Mouse (Mus musculus): ENCODE data around the gene Trpm1.
A peak's percentile ranks its signal among the peaks of the same experiment; 100 is the strongest.

Gene Trpm1

DNA sequence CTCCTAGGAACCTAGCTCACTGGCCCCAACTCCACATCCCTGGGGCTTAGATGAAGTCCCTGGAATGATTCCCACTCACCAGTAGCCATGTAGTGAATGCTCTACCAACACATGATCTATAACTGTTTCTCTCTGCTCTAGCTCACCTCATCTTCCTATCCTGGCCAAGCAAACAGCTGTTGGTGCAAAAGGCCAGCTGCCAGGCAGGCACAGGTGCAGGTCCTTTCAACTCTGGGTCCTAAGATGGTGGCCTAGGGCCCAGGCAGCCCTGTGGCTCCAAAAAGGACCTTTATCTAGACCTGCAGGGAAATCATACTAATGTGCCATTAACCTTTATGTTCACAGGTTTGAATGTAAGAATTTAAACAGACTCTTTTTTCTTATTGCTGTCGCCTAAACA lies 10.3 kb downstream of the Trpm1 start:
- no peak for DNase-seq (ENCODE audit: low spot score in 2 of 2)

DNA sequence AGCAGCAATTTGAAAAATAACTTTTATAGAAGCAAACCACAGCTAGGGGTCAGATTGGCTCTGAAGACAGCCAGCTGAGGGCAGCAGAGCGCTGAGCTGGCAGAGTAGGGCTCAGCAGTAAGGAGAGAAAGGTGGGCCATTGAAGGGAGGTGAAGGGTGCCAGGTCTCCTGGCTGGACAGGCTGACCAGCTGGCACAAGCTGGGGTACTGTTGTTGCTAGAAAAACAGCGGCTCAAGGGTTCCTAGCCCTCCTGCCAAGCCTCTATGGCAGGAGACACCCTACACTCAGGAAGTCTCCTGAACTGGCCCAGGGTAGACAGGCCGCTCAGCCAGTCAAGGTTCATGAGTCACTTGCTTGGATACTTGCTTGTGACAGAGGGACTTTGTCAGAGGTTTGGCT lies 11.4 kb downstream of the Trpm1 start:
- peak; percentile 67 to 75 for DNase-seq (ENCODE audit: low spot score in 2 of 2)

DNA sequence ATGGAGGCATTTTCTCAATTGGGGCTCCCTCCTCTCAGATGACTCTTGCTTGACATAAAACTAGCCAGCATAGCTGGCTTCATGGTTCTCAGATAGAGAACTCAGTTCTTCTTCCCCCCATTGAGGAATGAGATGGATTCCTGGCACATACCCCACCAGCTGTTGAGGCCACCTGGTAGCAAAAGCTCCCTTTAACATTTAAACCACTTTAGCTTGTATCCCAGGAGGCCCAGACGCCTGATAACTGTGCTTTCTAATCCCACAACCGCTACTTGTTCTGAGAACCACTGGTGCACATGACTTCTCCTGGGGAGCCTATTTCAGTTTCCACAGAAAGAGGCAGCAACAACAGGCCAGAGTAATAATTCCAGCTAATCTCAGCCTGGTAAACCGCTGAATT lies 12.4 kb downstream of the Trpm1 start:
- no peak for DNase-seq (ENCODE audit: low spot score in 2 of 2)

DNA sequence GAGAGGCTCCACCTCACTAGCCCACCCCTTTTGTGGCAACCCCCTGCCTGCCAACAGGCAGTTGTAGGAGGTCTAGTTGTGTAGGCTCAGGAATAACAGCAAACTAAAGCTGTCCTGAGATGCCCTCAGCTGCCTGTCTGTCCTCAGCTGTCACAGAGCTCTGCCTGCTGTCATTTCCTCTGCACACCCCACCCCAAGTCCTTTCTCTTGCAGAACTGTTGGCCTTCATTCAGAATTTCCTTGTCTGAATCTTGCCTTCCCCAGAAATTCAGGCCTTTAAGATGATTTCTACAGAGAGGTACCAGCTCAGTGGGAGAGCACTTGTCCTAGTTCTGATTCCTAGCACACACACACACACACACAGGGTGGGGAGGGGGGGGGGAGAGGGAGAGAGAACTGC lies 13.1 kb downstream of the Trpm1 start:
- no peak for DNase-seq (ENCODE audit: low spot score in 2 of 2)

DNA sequence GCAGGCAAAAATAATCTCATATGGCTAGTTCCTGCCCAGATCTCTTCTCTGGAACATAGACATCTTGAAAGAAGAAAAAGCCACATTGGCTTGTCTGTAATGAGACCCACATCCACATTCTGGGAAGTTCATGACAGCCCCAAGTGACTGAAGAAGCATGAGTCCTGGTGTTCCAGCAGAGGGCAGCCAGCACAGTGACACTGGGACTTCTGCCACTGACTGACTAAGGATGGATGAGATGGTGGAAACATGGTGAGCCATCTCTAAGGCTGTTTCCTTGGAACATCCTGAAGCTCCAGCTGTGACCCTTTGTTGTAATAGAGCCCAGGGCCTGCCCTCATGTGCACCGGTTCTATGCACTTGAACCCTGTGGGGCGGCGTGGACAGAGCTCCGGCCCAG lies 25.7 kb downstream of the Trpm1 start:
- no peak for DNase-seq (ENCODE audit: low spot score in 2 of 2)

DNA sequence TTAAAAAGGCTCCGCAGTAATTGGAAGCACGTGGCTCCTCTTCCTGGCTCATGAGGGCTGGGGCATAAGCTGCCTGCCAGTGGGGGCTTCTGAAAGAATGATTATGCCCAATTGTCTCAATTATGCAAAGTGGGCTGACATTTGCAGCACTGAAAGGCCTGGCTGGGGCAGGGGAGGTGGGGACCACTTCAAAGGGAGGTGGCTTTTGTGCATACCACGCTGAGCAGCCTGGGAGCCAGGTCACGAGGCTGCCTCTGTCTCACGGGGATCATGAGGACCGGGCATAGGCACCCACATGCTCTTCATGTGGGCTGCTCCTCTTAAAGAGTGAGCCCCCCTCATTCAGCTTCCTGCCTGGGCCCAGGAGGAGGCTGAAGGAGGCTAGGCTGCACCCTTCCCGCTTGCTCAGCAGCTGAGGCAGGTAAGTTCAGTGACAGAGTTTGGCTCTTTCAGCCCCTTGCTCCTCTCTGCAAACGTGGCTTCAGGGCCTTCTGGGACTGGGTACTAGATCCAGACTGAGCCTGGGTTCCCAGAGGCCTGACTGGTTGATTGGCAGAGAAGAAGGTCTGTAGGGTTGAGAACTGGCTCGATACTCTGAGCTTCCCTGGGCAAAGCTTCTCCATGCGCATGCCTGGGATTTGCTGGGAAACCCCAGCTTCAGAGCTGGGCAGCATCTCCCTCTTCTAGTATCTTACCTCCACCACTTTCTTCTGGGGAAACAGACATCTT lies 31.7 kb downstream of the Trpm1 start:
- DNase-seq (ENCODE audit: low spot score in 2 of 2): no peak

DNA sequence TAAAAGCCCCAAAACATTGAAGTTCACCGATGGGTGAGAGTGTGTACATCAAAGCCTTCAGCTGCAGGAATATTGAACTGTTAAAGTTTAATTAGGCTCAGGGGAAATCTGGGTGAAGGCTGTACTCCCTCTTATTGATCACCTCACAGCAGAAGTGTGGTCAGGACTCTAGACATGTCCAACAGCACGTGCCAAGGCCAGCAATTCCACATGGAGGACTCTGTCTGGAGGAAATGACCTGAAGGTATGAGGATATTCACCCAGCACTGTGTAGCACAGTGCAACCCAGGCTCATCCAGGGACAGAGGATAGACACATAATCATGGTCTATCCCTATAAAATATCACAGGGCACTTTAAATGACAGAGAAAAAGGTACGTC lies 32.3 kb downstream of the Trpm1 start:
- no peak for DNase-seq (ENCODE audit: low spot score in 2 of 2)

DNA sequence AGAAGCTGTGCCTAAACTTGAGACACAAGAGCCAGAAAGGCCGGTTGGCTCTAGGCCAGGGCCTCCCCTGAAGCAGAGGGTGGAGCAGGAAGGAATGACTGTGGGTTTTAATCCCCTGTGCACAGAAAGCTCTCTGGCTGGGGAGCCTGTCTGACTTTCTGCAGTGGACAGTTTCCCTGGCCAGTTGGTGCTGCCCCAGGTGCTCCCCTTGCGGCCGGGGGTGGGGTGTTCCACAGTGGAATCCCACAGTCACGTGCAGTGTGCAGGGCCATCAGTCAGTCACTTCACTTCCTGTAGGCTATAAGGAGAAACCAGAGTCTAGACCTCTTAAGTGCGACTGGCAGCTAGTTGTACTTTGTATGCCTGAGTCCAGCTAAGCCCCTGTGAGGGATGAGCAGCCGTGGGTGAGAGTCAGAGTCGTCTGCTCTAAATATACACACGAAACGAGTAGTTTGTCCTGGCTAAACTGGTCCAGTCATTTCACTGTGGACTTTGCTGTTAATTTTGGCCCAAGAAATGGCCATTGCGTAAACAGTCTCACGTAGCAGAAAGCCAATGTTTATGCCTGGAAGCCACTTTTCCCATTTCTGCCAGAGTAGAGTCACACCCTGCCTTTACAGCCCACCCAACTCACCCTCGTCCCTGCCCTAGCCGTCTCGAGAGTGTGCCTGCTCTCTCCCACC lies 38.8 kb downstream of the Trpm1 start:
- peak; percentile 33 to 45 for DNase-seq (ENCODE audit: low spot score in 2 of 2)

DNA sequence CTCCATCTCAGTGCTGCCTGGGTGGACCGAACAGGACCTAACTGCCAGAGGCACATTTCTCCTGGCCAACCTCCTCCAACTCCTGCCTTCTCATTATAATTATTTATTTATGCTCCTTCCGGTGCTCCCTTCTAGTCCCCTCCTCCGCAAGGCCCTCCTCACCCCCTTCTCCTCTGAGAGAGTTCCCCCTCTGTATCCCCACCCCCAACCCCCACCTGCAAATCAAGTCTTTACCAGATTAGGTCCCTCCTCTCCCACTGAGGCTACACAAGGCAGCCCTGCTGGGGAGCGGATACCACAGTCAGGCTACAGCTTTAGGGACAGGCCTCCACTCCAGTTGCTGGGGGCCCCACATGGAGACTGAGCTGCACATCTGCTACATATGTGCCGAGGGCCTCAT lies 39.8 kb downstream of the Trpm1 start:
- no peak for DNase-seq (ENCODE audit: low spot score in 2 of 2)

DNA sequence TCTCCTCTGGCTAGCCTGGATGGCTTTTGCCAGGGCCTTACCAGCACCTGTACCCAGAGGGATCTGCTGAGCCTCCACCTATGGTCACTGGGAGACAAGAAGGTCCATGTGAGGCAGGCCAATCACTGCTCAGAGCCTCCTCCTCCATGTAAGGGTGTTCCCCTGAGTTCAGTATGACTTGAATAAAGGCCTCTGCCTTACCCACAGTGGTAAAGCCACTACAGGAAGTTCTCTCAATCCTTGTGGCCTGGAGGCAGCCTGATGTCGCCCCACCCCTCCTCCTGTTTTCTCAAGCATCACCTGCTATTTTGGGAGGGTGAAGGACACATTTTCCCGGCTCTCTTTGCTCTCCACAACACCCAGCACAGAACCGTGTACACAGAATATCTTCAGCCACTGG lies 42.5 kb downstream of the Trpm1 start:
- DNase-seq (ENCODE audit: low spot score in 2 of 2): no peak

DNA sequence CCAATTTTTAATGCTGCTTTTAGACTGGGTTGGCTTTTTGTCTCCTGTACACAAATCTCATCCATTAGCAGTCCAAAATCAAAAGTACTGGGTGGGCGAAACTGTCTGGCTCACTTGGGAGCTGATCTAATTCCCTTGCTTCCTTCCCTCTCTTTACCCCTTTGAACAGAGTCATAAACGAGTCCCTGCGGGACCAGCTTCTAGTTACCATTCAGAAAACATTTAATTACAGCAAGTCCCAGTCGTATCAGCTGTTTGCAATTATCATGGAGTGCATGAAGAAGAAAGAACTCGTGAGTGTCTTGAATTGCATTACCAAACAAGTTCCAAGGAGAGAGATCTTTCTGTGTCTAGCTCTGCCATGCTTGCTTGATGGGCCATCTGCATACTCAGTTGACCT lies 55.1 kb downstream of the Trpm1 start:
- DNase-seq (ENCODE audit: low spot score in 2 of 2): no peak

DNA sequence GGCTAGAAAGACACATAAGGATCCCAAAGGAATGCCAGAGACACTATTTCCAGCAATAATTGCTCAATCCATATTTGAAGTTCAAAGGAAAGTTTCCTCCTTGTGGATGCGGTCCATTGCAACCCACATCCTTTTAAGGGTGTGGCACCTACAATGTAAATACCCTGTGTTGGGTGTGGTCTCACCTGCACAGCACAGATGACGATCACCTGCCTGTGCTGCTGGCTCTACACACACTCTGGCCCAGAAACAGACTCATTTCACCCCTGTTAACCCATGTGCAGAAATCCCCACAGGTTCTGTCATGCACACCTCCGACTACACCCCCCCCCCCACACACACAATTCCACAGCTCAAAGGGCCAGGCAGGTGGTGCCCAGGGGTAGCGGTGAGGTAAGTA lies 59.2 kb downstream of the Trpm1 start:
- no peak for DNase-seq (ENCODE audit: low spot score in 2 of 2)

DNA sequence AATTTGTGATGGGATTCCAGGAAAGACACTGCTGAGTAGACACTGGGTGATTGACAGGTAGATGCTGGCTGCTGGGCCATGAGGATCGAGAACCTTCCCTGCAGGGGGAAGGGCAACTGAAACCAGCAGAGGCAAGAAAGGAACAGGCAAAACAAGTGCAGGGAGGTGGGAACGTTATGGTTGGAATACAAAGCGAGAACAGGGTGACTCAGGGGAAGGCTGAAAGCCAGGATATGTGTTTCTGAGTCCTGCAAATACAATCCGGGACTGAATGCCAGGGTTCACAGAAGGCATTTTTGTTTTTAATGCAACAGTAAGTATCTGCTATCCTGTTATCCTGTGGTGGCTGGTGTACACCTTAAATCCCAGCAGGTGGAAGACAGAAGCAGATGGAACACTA lies 60.4 kb downstream of the Trpm1 start:
- DNase-seq (ENCODE audit: low spot score in 2 of 2): no peak

DNA sequence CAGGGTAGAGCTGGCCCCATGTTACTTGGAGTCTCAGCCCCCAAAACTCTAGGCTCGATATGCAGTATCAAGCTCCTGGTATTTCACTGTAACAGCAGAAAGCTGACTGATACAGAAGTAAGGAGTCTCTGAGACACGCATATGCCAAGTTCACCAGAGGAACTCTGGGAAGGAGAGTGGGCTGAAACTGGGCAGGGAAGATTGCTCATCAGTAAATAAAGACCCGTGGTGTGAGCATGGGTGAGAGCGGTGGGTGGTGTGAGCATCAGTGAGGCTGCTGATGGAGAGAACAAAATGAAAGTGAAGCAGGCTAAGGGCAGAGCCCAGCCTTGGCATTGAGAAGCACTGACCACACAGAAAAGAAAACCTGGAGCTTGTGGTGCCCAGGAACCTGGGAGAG lies 62.0 kb downstream of the Trpm1 start:
- no peak for DNase-seq (ENCODE audit: low spot score in 2 of 2)

DNA sequence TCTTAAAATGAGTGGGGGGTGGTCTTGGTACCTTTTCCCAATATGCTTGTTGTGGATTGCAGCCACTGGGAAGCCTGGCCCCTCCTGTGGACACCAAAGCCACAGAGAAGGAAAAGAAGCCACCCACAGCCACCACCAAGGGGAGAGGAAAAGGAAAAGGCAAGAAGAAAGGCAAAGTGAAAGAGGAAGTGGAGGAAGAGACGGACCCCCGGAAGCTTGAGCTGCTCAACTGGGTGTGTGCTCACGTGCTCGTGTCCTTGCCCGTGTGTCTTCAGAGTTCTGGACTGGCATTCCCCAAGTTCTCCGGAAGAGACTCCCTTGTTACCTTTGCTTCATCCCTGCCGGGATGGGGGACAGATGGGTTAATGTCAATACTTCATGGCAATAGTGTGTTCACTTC lies 63.8 kb downstream of the Trpm1 start:
- no peak for DNase-seq (ENCODE audit: low spot score in 2 of 2)

DNA sequence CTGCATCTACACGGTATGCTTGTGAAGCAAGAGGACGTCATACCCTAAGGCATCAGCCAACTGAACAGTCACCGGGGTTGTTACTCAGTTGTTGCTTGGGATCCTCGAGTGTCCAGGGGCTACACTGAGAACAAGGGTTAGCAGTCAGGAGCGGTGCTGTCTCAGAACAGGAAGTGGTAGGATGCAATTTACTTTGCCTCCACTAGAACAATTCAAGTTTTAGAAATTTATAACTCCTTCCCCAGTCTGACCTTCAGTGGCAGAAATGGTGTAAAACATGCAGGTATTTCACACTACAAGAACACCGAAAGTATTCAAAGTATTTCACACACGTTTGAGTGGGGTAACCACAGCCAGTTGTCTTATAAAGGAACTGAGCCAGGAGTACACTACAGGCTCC lies 66.1 kb downstream of the Trpm1 start:
- DNase-seq (ENCODE audit: low spot score in 2 of 2): no peak

DNA sequence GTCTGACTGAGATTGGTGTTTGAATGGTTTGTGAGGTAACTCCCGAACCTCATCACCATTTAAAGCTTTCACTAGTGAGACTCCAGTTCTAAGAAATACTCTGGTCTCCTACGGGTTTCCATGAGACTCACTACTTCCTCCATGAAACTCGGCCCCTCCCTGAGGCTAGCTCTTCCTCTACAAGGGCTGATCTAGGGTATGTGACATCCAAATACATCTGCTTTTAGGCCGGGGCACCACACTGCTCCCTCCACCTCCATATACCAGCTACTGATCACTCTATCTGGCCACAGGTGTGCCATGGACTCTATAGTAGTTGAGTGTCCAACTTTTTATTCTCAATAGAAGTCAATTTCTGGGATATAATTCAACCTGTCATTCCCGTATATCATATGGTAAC lies 69.6 kb downstream of the Trpm1 start:
- DNase-seq (ENCODE audit: low spot score in 2 of 2): no peak

DNA sequence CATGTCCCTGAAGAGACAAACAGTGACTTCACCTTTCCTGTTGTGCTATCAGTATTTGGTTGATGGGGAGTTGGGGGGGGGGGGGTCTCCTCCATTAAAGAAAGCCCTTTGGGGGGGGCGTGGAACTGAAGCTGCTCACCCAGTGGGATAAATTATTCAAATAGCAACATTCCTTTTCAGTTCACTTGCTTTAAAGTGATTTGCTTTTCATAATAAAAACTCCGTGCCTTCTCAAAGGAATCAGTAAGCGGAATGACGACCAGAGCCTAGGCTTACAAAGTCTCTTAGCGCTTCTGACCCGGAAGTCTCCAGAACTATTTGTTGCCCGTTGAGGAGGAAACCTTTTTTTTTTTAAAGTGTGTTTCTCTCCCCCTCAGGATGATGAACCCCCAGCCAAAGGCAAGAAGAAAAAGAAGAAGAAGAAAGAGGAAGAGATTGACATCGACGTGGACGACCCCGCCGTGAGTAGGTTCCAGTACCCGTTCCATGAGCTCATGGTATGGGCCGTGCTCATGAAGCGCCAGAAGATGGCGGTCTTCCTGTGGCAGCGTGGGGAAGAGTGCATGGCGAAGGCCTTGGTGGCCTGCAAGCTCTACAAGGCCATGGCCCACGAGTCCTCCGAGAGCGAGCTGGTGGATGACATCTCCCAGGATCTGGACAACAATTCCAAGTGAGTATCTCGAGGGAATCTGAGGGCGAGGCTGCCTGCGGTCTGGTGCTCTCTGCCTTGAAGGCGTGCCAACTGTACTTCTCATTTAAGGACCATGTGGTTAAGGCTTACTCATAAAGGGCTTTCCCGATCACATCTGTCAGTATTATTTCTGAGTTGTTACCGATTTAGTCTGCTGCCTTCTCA lies 72.9 kb downstream of the Trpm1 start:
- no peak for DNase-seq (ENCODE audit: low spot score in 2 of 2)

DNA sequence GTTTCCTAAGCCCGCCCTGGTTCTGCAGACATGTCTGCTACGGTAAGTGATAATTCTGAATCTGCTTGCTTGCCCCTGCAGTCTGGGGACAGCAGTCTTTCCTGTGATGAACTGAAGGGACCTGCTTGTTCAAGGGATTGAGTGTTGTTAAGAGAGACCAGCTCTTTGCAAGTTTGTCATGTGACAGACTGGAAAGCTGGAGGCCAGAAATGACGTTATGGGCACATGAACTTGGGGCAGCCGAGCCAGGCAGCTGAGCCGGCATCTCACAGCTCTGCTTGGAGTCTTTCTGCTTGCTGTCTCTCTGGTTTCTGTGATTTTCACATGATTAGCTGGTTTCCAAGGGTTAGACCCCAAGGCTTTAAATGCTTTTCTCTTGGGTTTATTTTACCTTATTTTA lies 74.0 kb downstream of the Trpm1 start:
- no peak for DNase-seq (ENCODE audit: low spot score in 2 of 2)

DNA sequence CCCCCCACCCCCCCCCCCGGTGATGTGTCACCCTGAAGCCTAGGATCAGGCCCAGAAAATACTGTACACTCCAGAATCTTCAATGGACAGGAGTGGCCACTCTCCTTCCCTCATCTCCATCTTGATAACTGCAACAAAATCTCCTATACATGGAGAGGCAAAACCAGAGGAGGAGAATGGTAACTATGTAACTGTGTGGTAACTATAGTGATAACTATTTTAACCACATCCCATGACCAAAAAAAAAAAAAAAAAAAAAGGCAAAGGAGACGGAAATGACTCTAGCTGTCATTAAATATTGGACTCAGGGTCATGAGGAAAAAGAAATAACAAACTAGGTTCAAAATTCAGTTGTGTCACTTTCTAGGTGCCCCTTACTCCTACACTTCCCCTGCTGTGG lies 74.7 kb downstream of the Trpm1 start:
- DNase-seq (ENCODE audit: low spot score in 2 of 2): no peak

DNA sequence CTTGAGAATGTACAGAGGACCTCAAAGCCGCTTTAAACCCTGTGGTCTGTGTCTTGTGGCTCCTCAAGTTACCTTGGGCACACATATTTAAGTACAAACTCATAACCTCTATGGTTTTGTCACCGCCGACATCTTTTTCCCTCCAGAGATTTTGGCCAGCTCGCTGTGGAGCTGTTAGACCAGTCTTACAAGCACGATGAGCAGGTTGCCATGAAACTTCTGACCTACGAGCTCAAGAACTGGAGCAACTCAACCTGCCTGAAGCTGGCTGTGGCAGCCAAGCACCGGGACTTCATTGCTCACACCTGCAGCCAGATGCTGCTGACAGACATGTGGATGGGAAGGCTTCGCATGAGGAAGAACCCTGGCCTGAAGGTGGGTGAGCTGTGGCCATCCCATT lies 76.3 kb downstream of the Trpm1 start:
- no peak for DNase-seq (ENCODE audit: low spot score in 2 of 2)

DNA sequence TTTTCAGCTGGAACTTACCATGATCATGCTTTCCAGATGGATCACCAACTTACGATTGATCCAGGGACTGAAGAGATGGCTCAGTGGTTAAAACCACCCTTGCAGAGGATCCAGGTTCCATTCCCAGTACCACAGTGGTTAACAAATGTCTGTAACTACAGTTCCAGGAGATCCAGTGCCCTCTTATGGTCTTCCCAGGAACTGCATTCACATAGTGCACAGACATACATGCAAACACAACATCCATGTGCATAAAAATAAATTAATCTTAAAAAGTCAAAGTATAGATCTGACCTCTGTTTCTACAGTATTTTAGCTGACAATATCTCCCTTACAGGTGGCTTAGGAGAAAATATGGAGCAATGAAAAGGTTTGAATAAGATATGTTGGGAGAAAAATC lies 77.4 kb downstream of the Trpm1 start:
- DNase-seq (ENCODE audit: low spot score in 2 of 2): no peak

DNA sequence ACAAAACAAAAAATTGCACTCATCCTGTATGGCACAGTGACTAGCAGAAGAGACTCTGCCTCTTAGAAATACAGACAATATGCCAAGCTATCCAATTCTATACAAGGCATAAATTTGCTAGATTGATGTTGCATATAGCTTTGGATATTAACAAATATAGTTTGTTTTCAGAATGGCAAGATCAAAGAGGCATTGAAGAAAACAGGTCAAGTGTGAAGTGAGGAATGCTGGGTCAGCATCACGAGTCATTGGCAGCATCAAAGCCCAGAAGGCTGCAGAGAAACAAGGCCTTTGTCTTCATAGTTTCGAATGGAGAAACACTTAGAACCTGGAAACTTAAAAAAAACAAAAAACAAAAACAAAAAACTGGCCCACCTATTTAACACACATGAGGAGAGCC lies 78.4 kb downstream of the Trpm1 start:
- no peak for DNase-seq (ENCODE audit: low spot score in 2 of 2)

Data from right cerebral cortex, postnatal 10 days (tissue).